Mouse (Mus musculus) kidney, adult 2 months (tissue): Measurements from ENCODE around the gene Cx3cr1.

ENCODE experiments used
- CTCF ChIP-seq: fragments of 200-500 bp; conservative IDR thresholded peaks from 2 replicates; pipeline ENCODE4 v1.5.1; 2011; ENCODE audit warnings: low read depth, mild to moderate bottlenecking, control low read depth, low read length, moderate library complexity, mixed read lengths; ENCODE audit not compliant: insufficient read depth, insufficient read length
- POLR2A ChIP-seq: fragments of 200-500 bp; IDR thresholded peaks from one replicate; pipeline ENCODE4 v1.6.1; 2011; ENCODE audit warnings: low read depth, low read length, control low read depth

DNA sequence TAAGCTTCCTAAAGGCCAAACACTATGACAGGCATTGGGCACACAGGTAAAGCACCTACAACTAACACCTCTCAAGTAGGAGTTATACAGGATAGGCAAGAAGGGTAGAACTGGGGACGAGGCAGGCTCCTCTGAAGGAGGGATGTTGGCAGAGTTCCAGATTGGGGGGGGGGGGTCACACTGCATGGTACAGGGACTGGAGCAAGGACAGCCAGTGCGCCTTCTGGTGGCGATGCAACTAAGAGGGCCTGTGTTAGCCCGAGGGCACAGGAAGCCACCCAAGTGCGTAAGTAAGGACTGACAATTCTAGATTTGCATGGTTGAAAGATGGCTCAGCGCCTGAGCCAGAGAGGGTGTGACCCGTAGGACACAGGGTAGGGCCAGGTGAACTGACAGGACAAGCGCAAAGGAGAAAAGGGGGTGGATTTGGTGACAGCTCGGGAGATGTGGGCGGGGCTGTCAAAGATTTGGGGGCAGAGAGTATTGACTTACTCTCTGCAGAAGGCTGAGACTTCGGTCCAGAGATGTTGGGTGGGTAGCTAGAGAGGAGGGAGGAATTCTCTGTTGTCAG lies 87.4 kb downstream of the Cx3cr1 start:
- peak; percentile 49 for TF ChIP-seq CTCF
- no peak for TF ChIP-seq POLR2A
